Mouse (Mus musculus): ENCODE data around the gene Hist3h2ba. TPM values are rescaled to one million over a fixed set of nuclear protein-coding genes. Genes with fewer than 3 reads are reported as not detected.

Hist3h2ba gene
- total RNA-seq, 1 experiment from 2014 or later = 9.6 TPM

- no peak for DNase-seq
Observed at GRCm38 (mm10) chr11:58985299-58985917, 36.7 kb downstream of the Hist3h2ba start.

DNA sequence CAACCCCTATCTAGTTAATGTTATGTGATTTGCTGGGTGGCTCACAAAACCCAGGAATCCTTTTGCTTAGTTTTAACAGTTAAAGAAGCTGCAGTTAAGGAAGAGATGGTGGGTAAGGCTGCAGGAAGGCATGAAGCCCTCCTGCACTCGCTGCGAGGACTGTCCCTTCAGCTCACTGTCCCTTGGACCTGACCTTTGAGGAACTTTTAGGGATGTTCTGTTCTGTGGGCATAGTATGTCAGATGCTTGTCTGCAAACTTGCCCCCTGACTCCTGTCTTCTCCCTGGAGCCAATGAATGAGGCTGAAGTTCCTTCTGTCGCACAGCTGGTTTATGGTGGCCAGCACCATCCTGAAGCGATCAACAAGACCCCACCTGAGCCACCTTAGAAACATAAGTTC, 40.4 kb downstream of the Hist3h2ba start:
- no peak for DNase-seq

GRCm38 (mm10) chr11:58990141-58990540, 41.4 kb downstream of the Hist3h2ba start:
- no peak for DNase-seq

DNA sequence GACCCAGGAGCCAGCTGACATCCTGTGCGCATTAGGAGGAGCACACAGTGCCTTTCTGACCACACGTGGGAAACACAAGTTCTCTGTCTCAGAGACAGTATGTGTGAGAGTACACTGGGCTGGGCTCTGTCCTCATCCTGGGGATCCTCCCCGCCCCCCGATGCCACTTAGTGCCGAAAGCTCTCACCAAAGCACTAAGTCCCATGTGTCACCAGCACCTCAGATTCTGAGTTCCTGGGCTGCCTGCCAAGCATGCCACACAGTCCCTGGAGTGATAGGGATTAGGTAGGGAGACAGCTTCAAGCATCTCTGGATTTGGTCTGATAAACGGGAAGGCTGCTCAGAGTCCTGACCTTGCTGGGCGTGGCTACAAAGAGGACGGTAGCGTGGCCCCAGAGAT, 42.1 kb downstream of the Hist3h2ba start:
- peak; percentile 47 for DNase-seq

DNA sequence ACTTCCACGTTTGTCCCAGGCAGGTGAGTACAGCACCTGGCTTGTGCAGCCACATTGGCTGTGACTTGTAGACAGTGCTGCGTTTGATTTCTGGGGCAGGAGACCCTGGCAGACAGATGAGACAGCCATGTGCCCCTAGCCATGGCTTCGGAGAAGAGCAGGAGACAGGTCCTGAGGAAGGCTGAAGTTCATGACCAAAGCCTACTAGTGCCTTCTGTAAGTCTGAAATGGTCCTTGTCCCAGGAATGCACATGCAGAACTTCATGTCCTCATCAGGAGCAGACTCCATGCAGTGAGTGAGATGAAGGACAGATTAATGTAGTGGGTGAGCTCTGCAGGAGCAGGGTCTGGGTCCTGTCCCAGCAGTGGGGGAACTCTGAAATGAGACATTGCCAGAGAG, 43.2 kb downstream of the Hist3h2ba start:
- no peak for DNase-seq

DNA sequence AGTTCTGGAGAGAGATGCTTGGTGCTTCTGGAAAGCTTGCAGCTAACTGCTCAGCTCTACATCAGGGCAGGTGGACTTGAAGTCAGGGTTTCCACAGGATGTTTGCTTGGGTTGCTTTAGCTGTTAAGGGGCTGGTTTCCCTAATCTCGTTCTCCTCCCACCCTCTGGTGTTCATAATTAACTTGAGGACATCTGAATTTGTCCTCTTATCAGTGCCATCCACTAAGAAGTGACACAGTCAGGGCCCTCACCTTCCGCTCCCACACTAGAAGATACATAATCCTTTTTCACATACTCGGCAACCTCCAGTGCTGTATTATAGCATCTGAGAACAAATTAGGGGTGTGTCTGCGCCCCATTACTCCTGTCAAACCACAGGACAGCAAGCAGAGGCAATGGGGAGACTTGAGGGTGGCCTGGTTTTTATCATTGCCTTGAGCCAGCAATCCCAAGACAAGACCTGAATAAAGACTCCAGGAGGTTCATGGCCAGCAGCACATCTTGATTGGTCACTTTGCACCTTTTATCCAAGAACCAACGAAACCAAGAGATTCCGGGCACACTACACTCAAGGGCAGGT, 44.5 kb downstream of the Hist3h2ba start:
- no peak for DNase-seq

DNA sequence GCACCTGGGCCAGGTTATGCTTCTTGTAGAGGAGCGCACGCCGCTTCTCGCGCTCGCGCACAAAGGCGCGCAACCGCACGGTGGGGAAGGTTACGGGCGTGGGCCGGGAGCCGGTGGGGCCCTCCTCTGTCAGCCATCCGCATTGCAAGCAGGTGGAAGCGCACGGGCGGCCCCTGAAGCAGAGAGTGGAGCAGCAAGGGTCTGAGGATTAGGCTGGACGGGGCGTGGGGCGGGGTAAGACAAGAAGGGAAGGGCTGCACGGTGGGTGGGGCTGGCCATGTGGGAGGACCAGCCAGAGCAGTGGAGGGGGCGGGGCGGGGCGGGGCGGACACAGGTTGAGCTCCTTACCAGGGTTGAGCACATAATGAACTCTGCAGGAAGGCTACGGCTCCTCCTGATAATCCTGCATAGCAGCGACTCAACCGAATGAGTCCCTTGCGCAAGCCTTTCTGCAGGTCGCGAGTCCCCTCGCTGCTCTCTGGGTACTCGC, 45.7 kb downstream of the Hist3h2ba start:
- peak; percentile 61 for DNase-seq

GRCm38 (mm10) chr11:58995061-58995806, 46.5 kb downstream of the Hist3h2ba start:
- no peak for DNase-seq

- DNase-seq = no peak
Observed at GRCm38 (mm10) chr11:58995807-58996370, 47.2 kb downstream of the Hist3h2ba start.

- no peak for DNase-seq
Observed at GRCm38 (mm10) chr11:58997541-58997940, 48.8 kb downstream of the Hist3h2ba start.

Small RNA genes within 50 kb of the gene (microRNA-seq; reads per million reads assigned to microRNA genes)
- 0 to 0.36 reads per million in 2 experiments for gene Gm44313

Other genes starting within 250 kb of the Hist3h2ba start
- gene Olfr319, start 249.8 kb upstream of the Hist3h2ba start, total RNA-seq (2021) = not detected in 2 replicates
- not detected in 2 replicates for gene Olfr318, start 224.9 kb upstream of the Hist3h2ba start, total RNA-seq (2021)
- gene Olfr317, start 209.7 kb upstream of the Hist3h2ba start, total RNA-seq (2021) = not detected in 2 replicates
- gene Olfr316, start 196.2 kb upstream of the Hist3h2ba start, total RNA-seq (2021) = not detected in 2 replicates
- gene Olfr315, start 175.7 kb upstream of the Hist3h2ba start, total RNA-seq (2021) = not detected in 2 replicates
- gene Olfr314, start 166.0 kb upstream of the Hist3h2ba start, total RNA-seq (2021) = not detected in 2 replicates
- 3.3 and 4.5 TPM in 2 replicates for gene Fam183b, start 147.0 kb upstream of the Hist3h2ba start, total RNA-seq (2021)
- not detected in 2 replicates for gene Olfr313, start 133.9 kb upstream of the Hist3h2ba start, total RNA-seq (2021)
- not detected in 2 replicates for gene Olfr312, start 119.7 kb upstream of the Hist3h2ba start, total RNA-seq (2021)
- not detected in 2 replicates for gene Olfr311, start 109.7 kb upstream of the Hist3h2ba start, total RNA-seq (2021)
- gene Gm12258, start 101.8 kb upstream of the Hist3h2ba start, total RNA-seq (2021) = 8.4 and 9.3 TPM in 2 replicates
- gene 2810021J22Rik, start 81.7 kb upstream of the Hist3h2ba start, total RNA-seq (2021) = 8.0 and 8.8 TPM in 2 replicates
- 4.9 and 6.3 TPM in 2 replicates for gene Zfp39, start 44.7 kb upstream of the Hist3h2ba start, total RNA-seq (2021)
- not detected in 2 replicates for gene Btnl10, start 31.0 kb upstream of the Hist3h2ba start, total RNA-seq (2021)
- 154 and 161 TPM in 2 replicates for gene Rnf187, start 10.0 kb upstream of the Hist3h2ba start, total RNA-seq (2021)
- 21.2 and 25.6 TPM in 2 replicates for gene Hist3h2a, start 5.8 kb downstream of the Hist3h2ba start, total RNA-seq (2021)
- gene Trim17, start 5.8 kb downstream of the Hist3h2ba start, total RNA-seq (2021) = 0.21 TPM in 1 of 2 replicates, not detected in the other
- 30.0 and 30.1 TPM in 2 replicates for gene Trim11, start 29.2 kb downstream of the Hist3h2ba start, total RNA-seq (2021)
- gene Obscn, start 187.5 kb downstream of the Hist3h2ba start, total RNA-seq (2021) = 0.95 and 1.0 TPM in 2 replicates
- gene Iba57, start 214.8 kb downstream of the Hist3h2ba start, total RNA-seq (2021) = 17.9 and 18.1 TPM in 2 replicates
- gene Gjc2, start 234.3 kb downstream of the Hist3h2ba start, total RNA-seq (2021) = 0.43 and 0.57 TPM in 2 replicates
- 49.2 and 54.6 TPM in 2 replicates for gene Guk1, start 243.3 kb downstream of the Hist3h2ba start, total RNA-seq (2021)

All from adrenal gland, postnatal 25 days (tissue).